Comparison of ENCODE assay signal across 21 mouse cellular contexts in the genomic region with DNA sequence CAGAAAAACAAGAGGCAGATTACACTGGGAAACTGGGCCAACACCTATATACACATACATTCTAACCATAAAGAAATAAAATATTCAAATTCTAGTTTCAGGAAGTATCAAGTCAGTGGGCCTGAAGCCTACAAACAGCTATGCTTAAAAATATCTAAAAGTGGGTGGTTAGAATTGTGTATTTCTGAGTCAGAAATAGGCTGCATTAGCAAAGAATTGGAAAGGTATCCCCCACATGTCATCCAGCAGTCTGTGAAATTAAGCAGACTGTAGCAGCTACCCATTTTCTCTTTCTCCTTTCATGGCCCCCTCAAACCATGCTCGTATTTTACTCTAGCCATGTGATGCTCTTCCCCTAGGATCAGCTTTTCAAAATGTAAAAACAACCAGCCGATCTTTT.
DNase-seq lines count a peak whose midpoint lies in the region; ATAC-seq and TF ChIP-seq lines count a peak whose summit lies in the region.
"Had no signal": no experiment of that assay in that cellular context is flagged by ENCODE, and none has a peak within 500 bp of the region (broad histone marks: within the 10 kb centered on the region; RNA-seq: fewer than 3 reads in every experiment).

No protein-coding gene starts in this region.

- DNase-seq in frontal cortex, postnatal 14 days (ENCODE audit: low spot score in 2 of 2): no peak
- DNase-seq in layer of hippocampus, adult 2 months (ENCODE audit: low spot score in 2 of 2): peak; percentile 9 to 30
- no peak for DNase-seq in layer of hippocampus, adult 8-10 months (ENCODE audit: low spot score in 2 of 2)
- peak; percentile 8 to 54 for DNase-seq in left cerebral cortex, postnatal 25 days (ENCODE audit: low spot score in 2 of 2)
- DNase-seq in left cerebral cortex, adult 2 months (ENCODE audit: extremely low spot score in 1 of 2, low spot score in 2 of 2): no peak
- DNase-seq in spleen, adult 18-20 months: no peak
- DNase-seq: adrenal gland, adult 8-10 months; adrenal gland, postnatal 25 days; cerebellum, adult 18-20 months; cerebellum, adult 9-10 months; cerebellum, postnatal 14 days; gastrocnemius, adult 2 months; gastrocnemius, postnatal 14 days; heart, adult 11 months had no signal

- peak; percentile 88 for ATAC-seq in frontal cortex, adult (ENCODE audit: low TSS enrichment)
- ATAC-seq: activated CD4-positive, CD25-positive, alpha-beta regulatory T cell, adult 4 months; forebrain, embryonic 13.5 days; forebrain, embryonic 16.5 days had no signal

- no peak for TF ChIP-seq CTCF in layer of hippocampus, adult 2 months (conservative IDR thresholded peaks at IDR 0.05)
- TF ChIP-seq CTCF in left cerebral cortex, adult 2 months (IDR thresholded peaks at IDR 0.05): no peak

- intact Hi-C loops in left cerebral cortex, postnatal 25 days (cut with DNase I): no loop called here
- intact Hi-C loops in left cerebral cortex, adult 2 months (cut with DNase I): loop anchor here (5.0 kb wide), 1 partner anchor 597 kb away; no protein-coding TSS in a partner anchor

- peak overlapping the region; percentile 29; the same call in 1 of the 2 replicates for H3K27ac ChIP-seq in layer of hippocampus, adult 2 months
- no peak overlapping the region for H3K27ac ChIP-seq in left cerebral cortex, adult 2 months
- H3K27ac ChIP-seq: forebrain, embryonic 10.5 days; forebrain, embryonic 13.5 days; gastrocnemius, adult 2 months; hindbrain, embryonic 12.5 days; hindbrain, embryonic 15.5 days had no signal

- H3K4me3 ChIP-seq in layer of hippocampus, adult 2 months: no peak overlapping the region
- no peak overlapping the region for H3K4me3 ChIP-seq in left cerebral cortex, adult 2 months
- H3K4me3 ChIP-seq: forebrain, embryonic 10.5 days; forebrain, embryonic 13.5 days; gastrocnemius, adult 2 months; hindbrain, embryonic 12.5 days; hindbrain, embryonic 15.5 days had no signal

Comparison
In these comparisons a context has a peak if more than half of its experiments do, and no peak if none do; other contexts are left out.
1. DNase-seq: peak in layer of hippocampus, adult 2 months (2 of 2) and left cerebral cortex, postnatal 25 days (2 of 2); none in frontal cortex, postnatal 14 days (0 of 2), layer of hippocampus, adult 8-10 months (0 of 2), left cerebral cortex, adult 2 months (0 of 2) and spleen, adult 18-20 months (0 of 2).